Mouse (Mus musculus) embryonic facial prominence, embryonic 13.5 days (tissue): ENCODE data around the gene Als2. TPM values are rescaled to one million over a fixed set of nuclear protein-coding genes. Genes with fewer than 3 reads are reported as not detected.

ENCODE experiments used
- ATAC-seq: fragments of 200-750 bp; cut with Nextera tagmentation; 2 replicates; pipeline ENCODE4 v1.8.0; 2017; ENCODE audit warnings: low read depth; ENCODE audit not compliant: insufficient number of reproducible peaks, insufficient read depth, low FRiP score, low TSS enrichment
- H3K27ac ChIP-seq: fragments of 300-500 bp; sonication (generic); 2 replicates; pipeline ENCODE4 v1.5.1; 2015; ENCODE audit warnings: moderate library complexity, mild to moderate bottlenecking, inconsistent platforms
- H3K27me3 ChIP-seq: fragments of 300-500 bp; sonication (generic); 2 replicates; pipeline ENCODE4 v1.6.1; 2015; ENCODE audit warnings: mild to moderate bottlenecking, inconsistent platforms
- H3K36me3 ChIP-seq: fragments of 300-500 bp; sonication (generic); 2 replicates; pipeline ENCODE4 v1.6.1; 2015; ENCODE audit warnings: mild to moderate bottlenecking, inconsistent platforms
- H3K4me1 ChIP-seq: fragments of 300-500 bp; sonication (generic); 2 replicates; pipeline ENCODE4 v1.6.1; 2015; ENCODE audit warnings: inconsistent platforms
- H3K4me2 ChIP-seq: fragments of 300-500 bp; sonication (generic); 2 replicates; pipeline ENCODE4 v1.6.1; 2015; ENCODE audit warnings: moderate library complexity, mild to moderate bottlenecking, inconsistent platforms
- H3K4me3 ChIP-seq: fragments of 300-500 bp; sonication (generic); 2 replicates; pipeline ENCODE4 v1.5.1; 2015; ENCODE audit warnings: mild to moderate bottlenecking, inconsistent platforms
- H3K9ac ChIP-seq: fragments of 300-500 bp; sonication (generic); 2 replicates; pipeline ENCODE4 v1.6.1; 2015; ENCODE audit warnings: mild to moderate bottlenecking, inconsistent platforms
- H3K9me3 ChIP-seq: fragments of 300-500 bp; sonication (generic); 2 replicates; pipeline ENCODE4 v1.6.1; 2016; ENCODE audit warnings: inconsistent platforms
- WGBS: fragments of 180-500 bp; shearing (Covaris S2); methylation state at CpG from one replicate; pipeline ENCODE4 v1.1.7; 2015; ENCODE audit warnings: mixed read lengths; 5-methylcytosine and 5-hydroxymethylcytosine counted together
- polyA plus RNA-seq: library from polyadenylated mRNA; unstranded; fragments of >200 nt; fragmentation: Nextera tagmentation; extraction: Ambion mirVana; gene quantifications from 2 replicates; pipeline ENCODE4 v1.2.1, GENCODE M21; 2015

Als2 gene
- polyA plus RNA-seq, 1 experiment from 2014 or later = 9.4 TPM

DNA sequence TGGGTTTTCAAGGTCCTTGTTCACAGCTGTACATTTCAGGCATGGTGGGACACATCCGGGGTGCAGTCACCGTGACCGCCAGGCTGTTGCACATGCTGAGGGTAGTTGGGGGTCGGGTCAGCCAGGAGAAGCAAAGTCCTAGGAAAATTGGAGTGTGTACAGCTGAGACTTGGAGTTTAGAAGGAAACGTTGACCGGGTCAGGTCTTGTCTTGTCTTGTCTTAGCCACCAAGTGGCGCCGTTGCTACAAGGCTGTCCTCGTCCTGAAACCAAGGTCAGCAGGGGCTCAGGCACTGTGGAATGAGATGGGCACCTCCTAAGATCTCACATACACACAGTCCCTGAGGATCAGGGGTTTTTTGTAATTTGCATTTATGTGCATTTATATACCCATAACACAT is 10.6 kb upstream of the Als2 start:
- Histone ChIP-seq H3K4me1 (no peaks in the 10 kb centered on the region; the same call in 1 of the 2 replicates), H3K9me3 (no peaks in the 10 kb centered on the region), H3K9ac (no peak overlapping the region), H3K27me3 (no peaks in the 10 kb centered on the region), H3K4me3 (no peak overlapping the region), H3K27ac (no peak overlapping the region), H3K4me2 (no peak overlapping the region), H3K36me3 (no peaks in the 10 kb centered on the region)
- WGBS = 5% methylated on average over 9 of the region's 9 CpGs
- ATAC-seq = no peak

- Histone ChIP-seq H3K9me3 (no peaks in the 10 kb centered on the region; the same call in 1 of the 2 replicates), H3K4me1 (no peaks in the 10 kb centered on the region; the same call in 1 of the 2 replicates), H3K27me3 (no peaks in the 10 kb centered on the region), H3K27ac (no peak overlapping the region), H3K36me3 (no peaks in the 10 kb centered on the region), H3K9ac (no peak overlapping the region), H3K4me3 (no peak overlapping the region), H3K4me2 (no peak overlapping the region)
- 62% methylated on average over 2 of the region's 2 CpGs for WGBS
- no peak for ATAC-seq
Measured at GRCm38 (mm10) chr1:59243770-59244169, 6.7 kb upstream of the Als2 start.

DNA sequence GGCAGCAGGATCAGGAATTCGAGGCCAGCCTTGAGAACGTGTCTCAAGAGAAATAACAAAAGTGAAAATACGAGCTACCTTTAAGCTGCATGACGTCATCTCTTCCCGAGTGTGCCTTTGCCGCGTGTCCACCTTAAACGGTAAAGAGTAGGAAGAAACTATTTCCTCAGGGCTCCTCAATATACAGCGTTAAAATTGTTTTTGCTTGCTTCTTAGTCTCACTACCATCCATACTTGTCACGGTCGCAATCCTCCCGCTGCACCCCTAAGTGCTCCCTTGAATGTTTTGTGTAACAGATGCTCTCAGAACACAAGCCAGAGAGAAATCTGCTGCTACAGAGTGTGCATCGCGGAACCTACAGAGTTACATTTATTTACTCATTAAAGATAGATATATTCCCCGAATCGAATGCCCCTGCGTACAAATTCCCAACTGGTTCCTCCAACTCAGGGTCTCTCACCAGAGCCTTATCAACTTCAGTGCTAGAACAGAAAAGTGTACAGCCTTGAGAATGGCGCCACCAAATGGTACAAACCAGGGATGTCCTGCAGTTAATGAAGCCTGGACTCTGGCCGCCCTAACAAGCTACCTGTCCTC is 682 bp upstream of the Als2 start:
- peak; percentile 35; the same call in 1 of the 2 replicates for ATAC-seq
- Histone ChIP-seq H3K4me3 (peak overlapping the region; percentile 79), H3K4me2 (peak overlapping the region; percentile 69), H3K9me3 (no peaks in the 10 kb centered on the region; the same call in 1 of the 2 replicates), H3K36me3 (no peaks in the 10 kb centered on the region), H3K9ac (peak overlapping the region; percentile 67), H3K27me3 (no peaks in the 10 kb centered on the region), H3K27ac (peak overlapping the region; percentile 76), H3K4me1 (peaks cover 8% of the 10 kb centered on the region)
- WGBS = 1% methylated on average over 19 of the region's 19 CpGs

DNA sequence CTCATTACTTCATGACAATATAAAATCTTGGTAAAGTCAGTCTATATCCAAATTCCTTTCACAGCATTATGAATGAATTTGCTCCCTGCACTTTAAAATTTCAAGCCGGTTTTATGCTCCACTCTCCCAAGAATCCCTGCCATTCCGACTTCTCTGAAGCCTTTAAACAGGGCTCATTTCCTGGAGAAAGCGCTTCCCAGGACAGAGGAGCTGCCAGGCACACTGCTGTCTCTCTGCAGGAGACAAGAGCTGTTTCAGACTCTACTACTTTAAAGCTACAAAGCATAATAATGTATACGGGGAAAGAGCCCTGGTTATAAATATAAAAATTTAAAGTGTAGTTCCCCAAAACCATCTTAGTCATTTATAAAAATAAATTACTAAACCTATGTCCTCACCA is 7.8 kb downstream of the Als2 start:
- WGBS = 44% methylated on average over 4 of the region's 4 CpGs
- no peak overlapping the region for H3K27ac ChIP-seq

GRCm38 (mm10) chr1:59228552-59228951 is 8.5 kb downstream of the Als2 start:
- no peaks in the 10 kb centered on the region for H3K4me1 ChIP-seq
- H3K4me3 ChIP-seq = no peak overlapping the region
- no peak overlapping the region for H3K27ac ChIP-seq
- no peak overlapping the region for H3K4me2 ChIP-seq
- 90% methylated on average over 7 of the region's 7 CpGs for WGBS
- H3K9me3 ChIP-seq = no peaks in the 10 kb centered on the region
- H3K27me3 ChIP-seq = no peaks in the 10 kb centered on the region
- H3K9ac ChIP-seq = no peak overlapping the region
- H3K36me3 ChIP-seq = no peaks in the 10 kb centered on the region
- ATAC-seq = no peak

More for the DNA sequence above, 7.8 kb downstream of the Als2 start:
- H3K36me3 ChIP-seq = no peaks in the 10 kb centered on the region
- H3K4me1 ChIP-seq = no peaks in the 10 kb centered on the region
- no peak overlapping the region for H3K4me2 ChIP-seq
- H3K4me3 ChIP-seq = no peak overlapping the region
- ATAC-seq = no peak
- no peaks in the 10 kb centered on the region for H3K9me3 ChIP-seq
- H3K9ac ChIP-seq = no peak overlapping the region
- no peaks in the 10 kb centered on the region for H3K27me3 ChIP-seq

- Histone ChIP-seq H3K4me1 (no peaks in the 10 kb centered on the region), H3K4me2 (no peak overlapping the region), H3K27ac (no peak overlapping the region), H3K36me3 (peaks cover 5% of the 10 kb centered on the region; the same call in 1 of the 2 replicates), H3K27me3 (no peaks in the 10 kb centered on the region), H3K9me3 (no peaks in the 10 kb centered on the region), H3K4me3 (no peak overlapping the region), H3K9ac (no peak overlapping the region)
- ATAC-seq = no peak
- 86% methylated on average over 7 of the region's 7 CpGs for WGBS
Measured at GRCm38 (mm10) chr1:59222101-59222825, 14.8 kb downstream of the Als2 start.

- no peak for ATAC-seq
- WGBS = 91% methylated on average over 2 of the region's 2 CpGs
- no peak overlapping the region for H3K9ac ChIP-seq
Measured at GRCm38 (mm10) chr1:59221591-59221990, 15.4 kb downstream of the Als2 start.

GRCm38 (mm10) chr1:59220371-59220770 is 16.7 kb downstream of the Als2 start:
- no peak overlapping the region for H3K4me2 ChIP-seq
- no peak for ATAC-seq
- no peaks in the 10 kb centered on the region for H3K4me1 ChIP-seq
- no peaks in the 10 kb centered on the region for H3K9me3 ChIP-seq
- 82% methylated on average over 3 of the region's 3 CpGs for WGBS
- no peak overlapping the region for H3K27ac ChIP-seq
- peaks cover 14% of the 10 kb centered on the region for H3K36me3 ChIP-seq
- no peak overlapping the region for H3K4me3 ChIP-seq
- no peaks in the 10 kb centered on the region for H3K27me3 ChIP-seq
- H3K9ac ChIP-seq = no peak overlapping the region

More at GRCm38 (mm10) chr1:59221591-59221990, 15.4 kb downstream of the Als2 start:
- Histone ChIP-seq H3K27ac (no peak overlapping the region), H3K4me3 (no peak overlapping the region), H3K4me2 (no peak overlapping the region), H3K9me3 (no peaks in the 10 kb centered on the region), H3K4me1 (no peaks in the 10 kb centered on the region), H3K36me3 (peaks cover 8% of the 10 kb centered on the region; the same call in 1 of the 2 replicates), H3K27me3 (no peaks in the 10 kb centered on the region)

DNA sequence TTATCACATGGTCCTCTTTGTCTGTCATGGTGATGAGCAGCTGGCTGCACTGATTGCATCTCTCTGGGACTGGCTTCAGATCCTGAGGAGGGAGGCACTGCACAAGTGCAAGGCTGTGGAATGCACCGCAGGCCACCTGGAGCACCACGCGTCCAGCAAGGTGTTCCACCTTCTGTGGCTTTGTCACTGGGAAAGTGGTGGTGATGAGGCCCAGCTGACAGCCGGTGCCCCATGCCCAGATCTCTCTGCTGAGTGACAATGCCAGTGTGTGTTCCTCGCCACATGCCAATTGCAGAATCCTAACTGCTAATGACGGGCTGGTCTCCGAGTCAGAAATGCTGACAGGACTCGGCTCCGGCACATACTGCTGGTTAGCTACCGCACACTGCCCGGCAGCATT is 21.6 kb downstream of the Als2 start:
- WGBS = 93% methylated on average over 11 of the region's 11 CpGs
- Histone ChIP-seq H3K27ac (no peak overlapping the region), H3K4me1 (no peaks in the 10 kb centered on the region), H3K36me3 (peaks cover 27% of the 10 kb centered on the region), H3K9ac (no peak overlapping the region), H3K27me3 (no peaks in the 10 kb centered on the region), H3K9me3 (no peaks in the 10 kb centered on the region), H3K4me3 (no peak overlapping the region), H3K4me2 (no peak overlapping the region)
- ATAC-seq = no peak

- H3K27ac ChIP-seq = no peak overlapping the region
- H3K4me3 ChIP-seq = no peak overlapping the region
- no peaks in the 10 kb centered on the region for H3K27me3 ChIP-seq
- H3K4me1 ChIP-seq = no peaks in the 10 kb centered on the region
- no peak overlapping the region for H3K9ac ChIP-seq
- no peak overlapping the region for H3K4me2 ChIP-seq
- WGBS = no CpG with 5 or more reads among the region's 1 CpGs
- no peak for ATAC-seq
- H3K36me3 ChIP-seq = peaks cover 38% of the 10 kb centered on the region
- no peaks in the 10 kb centered on the region for H3K9me3 ChIP-seq
Measured at GRCm38 (mm10) chr1:59212951-59213350, 24.1 kb downstream of the Als2 start.

DNA sequence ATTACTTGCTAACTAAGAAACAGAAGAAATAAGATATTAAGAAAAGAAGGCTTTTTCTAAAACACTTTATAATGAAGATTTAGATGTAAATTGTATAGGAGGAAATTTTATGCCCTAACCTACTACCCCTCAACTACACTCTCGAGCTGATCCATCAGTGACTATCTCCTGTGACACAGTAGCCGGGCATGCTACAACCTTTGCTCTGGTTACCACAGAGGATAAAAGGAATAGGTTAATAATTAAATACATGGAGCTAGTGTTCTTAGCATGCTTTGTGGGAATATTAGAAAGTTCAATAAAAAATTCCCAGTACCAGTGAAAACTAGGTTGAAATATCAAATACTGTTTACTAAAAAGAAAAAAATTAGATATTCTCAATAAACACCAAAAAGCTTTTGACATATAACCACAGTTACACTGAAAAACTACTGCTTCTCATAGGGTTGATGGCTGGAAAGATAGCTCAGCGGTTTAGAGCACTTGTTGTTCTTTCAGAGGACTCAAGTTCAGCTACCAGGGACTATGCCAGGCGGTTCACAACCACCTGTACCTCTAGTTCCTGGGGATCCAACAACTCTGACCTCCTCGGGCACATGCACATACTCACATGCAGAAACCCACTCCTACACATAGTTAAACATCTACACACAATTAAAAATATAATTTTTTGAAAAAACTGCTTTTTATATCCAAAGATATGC is 24.8 kb downstream of the Als2 start:
- H3K27me3 ChIP-seq = no peaks in the 10 kb centered on the region
- H3K27ac ChIP-seq = no peak overlapping the region
- no peak overlapping the region for H3K4me2 ChIP-seq
- no peaks in the 10 kb centered on the region for H3K9me3 ChIP-seq
- H3K4me1 ChIP-seq = no peaks in the 10 kb centered on the region
- no peak overlapping the region for H3K9ac ChIP-seq
- ATAC-seq = no peak
- no peak overlapping the region for H3K4me3 ChIP-seq
- 81% methylated on average over 5 of the region's 5 CpGs for WGBS
- peaks cover 38% of the 10 kb centered on the region for H3K36me3 ChIP-seq
